Mouse (Mus musculus): ENCODE data around the gene Telo2. TPM values are rescaled to one million over a fixed set of nuclear protein-coding genes. Genes with fewer than 3 reads are reported as not detected.

Telo2 gene
- polyA plus RNA-seq, 1 experiment from 2014 or later, result 51.9 TPM

GRCm38 (mm10) chr17:25068690-25069089, 47.1 kb downstream of the Telo2 start:
- WGBS, result 79% methylated on average over 2 of the region's 2 CpGs
- Histone ChIP-seq H3K4me1 (ENCODE audit: control insufficient read depth, insufficient read depth, low read length) (no peaks in the 10 kb centered on the region), H3K9ac (ENCODE audit: low read depth, low read length) (no peak overlapping the region), H3K4me2 (ENCODE audit: low read length) (no peak overlapping the region), H3K4me3 (ENCODE audit: low read depth, low read length) (no peak overlapping the region), H3K9me3 (replicated peaks; ENCODE audit: control insufficient read depth, low read length, poor library complexity, severe bottlenecking) (no peaks in the 10 kb centered on the region), H3K27ac (ENCODE audit: low read length) (no peak overlapping the region), H3K27me3 (ENCODE audit: control insufficient read depth, insufficient read depth, low read depth, low read length) (no peaks in the 10 kb centered on the region), H3K36me3 (ENCODE audit: control insufficient read depth, insufficient read depth, low read length) (peaks cover 16% of the 10 kb centered on the region; the same call in 1 of the 2 replicates)
- no peak for ATAC-seq

- no peak overlapping the region for H3K4me2 ChIP-seq (ENCODE audit: low read length)
- H3K36me3 ChIP-seq (ENCODE audit: control insufficient read depth, insufficient read depth, low read length), result peaks cover 12% of the 10 kb centered on the region; the same call in 1 of the 2 replicates
- H3K4me3 ChIP-seq (ENCODE audit: low read depth, low read length), result no peak overlapping the region
- no peak for ATAC-seq
- H3K4me1 ChIP-seq (ENCODE audit: control insufficient read depth, insufficient read depth, low read length), result no peaks in the 10 kb centered on the region
- no peaks in the 10 kb centered on the region for H3K9me3 ChIP-seq (replicated peaks; ENCODE audit: control insufficient read depth, low read length, poor library complexity, severe bottlenecking)
- 84% methylated on average over 8 of the region's 8 CpGs for WGBS
- no peak overlapping the region for H3K9ac ChIP-seq (ENCODE audit: low read depth, low read length)
- no peak overlapping the region for H3K27ac ChIP-seq (ENCODE audit: low read length)
- no peaks in the 10 kb centered on the region for H3K27me3 ChIP-seq (ENCODE audit: control insufficient read depth, insufficient read depth, low read depth, low read length)
Observed at GRCm38 (mm10) chr17:25067442-25067851, 48.3 kb downstream of the Telo2 start.

GRCm38 (mm10) chr17:25066595-25066994, 49.2 kb downstream of the Telo2 start:
- Histone ChIP-seq H3K9ac (ENCODE audit: low read depth, low read length) (no peak overlapping the region), H3K27me3 (ENCODE audit: control insufficient read depth, insufficient read depth, low read depth, low read length) (no peaks in the 10 kb centered on the region), H3K27ac (ENCODE audit: low read length) (no peak overlapping the region), H3K4me3 (ENCODE audit: low read depth, low read length) (no peak overlapping the region), H3K4me2 (ENCODE audit: low read length) (no peak overlapping the region), H3K4me1 (ENCODE audit: control insufficient read depth, insufficient read depth, low read length) (no peaks in the 10 kb centered on the region), H3K9me3 (replicated peaks; ENCODE audit: control insufficient read depth, low read length, poor library complexity, severe bottlenecking) (no peaks in the 10 kb centered on the region), H3K36me3 (ENCODE audit: control insufficient read depth, insufficient read depth, low read length) (peaks cover 19% of the 10 kb centered on the region)
- no peak for ATAC-seq
- WGBS, result 94% methylated on average over 7 of the region's 7 CpGs

GRCm38 (mm10) chr17:25065189-25065588, 50.6 kb downstream of the Telo2 start:
- no peaks in the 10 kb centered on the region for H3K4me1 ChIP-seq (ENCODE audit: control insufficient read depth, insufficient read depth, low read length)
- no peaks in the 10 kb centered on the region for H3K27me3 ChIP-seq (ENCODE audit: control insufficient read depth, insufficient read depth, low read depth, low read length)
- H3K27ac ChIP-seq (ENCODE audit: low read length), result no peak overlapping the region
- no peak for ATAC-seq
- 89% methylated on average over 3 of the region's 3 CpGs for WGBS
- no peak overlapping the region for H3K9ac ChIP-seq (ENCODE audit: low read depth, low read length)
- no peak overlapping the region for H3K4me3 ChIP-seq (ENCODE audit: low read depth, low read length)
- H3K9me3 ChIP-seq (replicated peaks; ENCODE audit: control insufficient read depth, low read length, poor library complexity, severe bottlenecking), result no peaks in the 10 kb centered on the region
- no peak overlapping the region for H3K4me2 ChIP-seq (ENCODE audit: low read length)
- peaks cover 23% of the 10 kb centered on the region for H3K36me3 ChIP-seq (ENCODE audit: control insufficient read depth, insufficient read depth, low read length)

- Histone ChIP-seq H3K4me2 (ENCODE audit: low read length) (no peak overlapping the region), H3K9me3 (replicated peaks; ENCODE audit: control insufficient read depth, low read length, poor library complexity, severe bottlenecking) (no peaks in the 10 kb centered on the region), H3K36me3 (ENCODE audit: control insufficient read depth, insufficient read depth, low read length) (peaks cover 25% of the 10 kb centered on the region), H3K4me3 (ENCODE audit: low read depth, low read length) (no peak overlapping the region), H3K27me3 (ENCODE audit: control insufficient read depth, insufficient read depth, low read depth, low read length) (no peaks in the 10 kb centered on the region), H3K4me1 (ENCODE audit: control insufficient read depth, insufficient read depth, low read length) (no peaks in the 10 kb centered on the region), H3K27ac (ENCODE audit: low read length) (no peak overlapping the region), H3K9ac (ENCODE audit: low read depth, low read length) (no peak overlapping the region)
- ATAC-seq, result no peak
- WGBS, result 78% methylated on average over 9 of the region's 9 CpGs
Observed at GRCm38 (mm10) chr17:25064351-25064750, 51.4 kb downstream of the Telo2 start.

GRCm38 (mm10) chr17:25063872-25064271, 51.9 kb downstream of the Telo2 start:
- H3K36me3 ChIP-seq (ENCODE audit: control insufficient read depth, insufficient read depth, low read length), result peaks cover 25% of the 10 kb centered on the region
- H3K27ac ChIP-seq (ENCODE audit: low read length), result no peak overlapping the region
- no peaks in the 10 kb centered on the region for H3K4me1 ChIP-seq (ENCODE audit: control insufficient read depth, insufficient read depth, low read length)
- WGBS, result 88% methylated on average over 12 of the region's 12 CpGs
- ATAC-seq, result no peak
- no peak overlapping the region for H3K4me3 ChIP-seq (ENCODE audit: low read depth, low read length)
- H3K9me3 ChIP-seq (replicated peaks; ENCODE audit: control insufficient read depth, low read length, poor library complexity, severe bottlenecking), result no peaks in the 10 kb centered on the region
- no peaks in the 10 kb centered on the region for H3K27me3 ChIP-seq (ENCODE audit: control insufficient read depth, insufficient read depth, low read depth, low read length)
- no peak overlapping the region for H3K4me2 ChIP-seq (ENCODE audit: low read length)
- no peak overlapping the region for H3K9ac ChIP-seq (ENCODE audit: low read depth, low read length)

GRCm38 (mm10) chr17:25063261-25063660, 52.5 kb downstream of the Telo2 start:
- Histone ChIP-seq H3K27me3 (ENCODE audit: control insufficient read depth, insufficient read depth, low read depth, low read length) (no peaks in the 10 kb centered on the region), H3K4me1 (ENCODE audit: control insufficient read depth, insufficient read depth, low read length) (no peaks in the 10 kb centered on the region), H3K27ac (ENCODE audit: low read length) (no peak overlapping the region), H3K36me3 (ENCODE audit: control insufficient read depth, insufficient read depth, low read length) (peaks cover 25% of the 10 kb centered on the region), H3K4me3 (ENCODE audit: low read depth, low read length) (no peak overlapping the region), H3K4me2 (ENCODE audit: low read length) (no peak overlapping the region), H3K9me3 (replicated peaks; ENCODE audit: control insufficient read depth, low read length, poor library complexity, severe bottlenecking) (no peaks in the 10 kb centered on the region), H3K9ac (ENCODE audit: low read depth, low read length) (no peak overlapping the region)
- no peak for ATAC-seq
- WGBS, result 75% methylated on average over 4 of the region's 4 CpGs

GRCm38 (mm10) chr17:25057041-25057440, 58.7 kb downstream of the Telo2 start:
- H3K9ac ChIP-seq (ENCODE audit: low read depth, low read length), result no peak overlapping the region
- no peak overlapping the region for H3K4me3 ChIP-seq (ENCODE audit: low read depth, low read length)
- ATAC-seq, result no peak
- H3K27ac ChIP-seq (ENCODE audit: low read length), result no peak overlapping the region
- H3K36me3 ChIP-seq (ENCODE audit: control insufficient read depth, insufficient read depth, low read length), result peaks cover 25% of the 10 kb centered on the region
- no peak overlapping the region for H3K4me2 ChIP-seq (ENCODE audit: low read length)
- no peaks in the 10 kb centered on the region for H3K27me3 ChIP-seq (ENCODE audit: control insufficient read depth, insufficient read depth, low read depth, low read length)
- no peaks in the 10 kb centered on the region for H3K9me3 ChIP-seq (replicated peaks; ENCODE audit: control insufficient read depth, low read length, poor library complexity, severe bottlenecking)
- 91% methylated on average over 6 of the region's 6 CpGs for WGBS
- H3K4me1 ChIP-seq (ENCODE audit: control insufficient read depth, insufficient read depth, low read length), result no peaks in the 10 kb centered on the region

GRCm38 (mm10) chr17:25053274-25053673, 62.5 kb downstream of the Telo2 start:
- Histone ChIP-seq H3K4me3 (ENCODE audit: low read depth, low read length) (no peak overlapping the region), H3K36me3 (ENCODE audit: control insufficient read depth, insufficient read depth, low read length) (peaks cover 18% of the 10 kb centered on the region; the same call in 1 of the 2 replicates), H3K27ac (ENCODE audit: low read length) (no peak overlapping the region), H3K9ac (ENCODE audit: low read depth, low read length) (no peak overlapping the region), H3K9me3 (replicated peaks; ENCODE audit: control insufficient read depth, low read length, poor library complexity, severe bottlenecking) (no peaks in the 10 kb centered on the region), H3K4me1 (ENCODE audit: control insufficient read depth, insufficient read depth, low read length) (no peaks in the 10 kb centered on the region), H3K27me3 (ENCODE audit: control insufficient read depth, insufficient read depth, low read depth, low read length) (no peaks in the 10 kb centered on the region), H3K4me2 (ENCODE audit: low read length) (no peak overlapping the region)
- no peak for ATAC-seq
- 88% methylated on average over 9 of the region's 9 CpGs for WGBS

Data from midbrain, embryonic 16.5 days (tissue).